8 mouse cellular contexts compared by ENCODE assay signal in the genomic region with DNA sequence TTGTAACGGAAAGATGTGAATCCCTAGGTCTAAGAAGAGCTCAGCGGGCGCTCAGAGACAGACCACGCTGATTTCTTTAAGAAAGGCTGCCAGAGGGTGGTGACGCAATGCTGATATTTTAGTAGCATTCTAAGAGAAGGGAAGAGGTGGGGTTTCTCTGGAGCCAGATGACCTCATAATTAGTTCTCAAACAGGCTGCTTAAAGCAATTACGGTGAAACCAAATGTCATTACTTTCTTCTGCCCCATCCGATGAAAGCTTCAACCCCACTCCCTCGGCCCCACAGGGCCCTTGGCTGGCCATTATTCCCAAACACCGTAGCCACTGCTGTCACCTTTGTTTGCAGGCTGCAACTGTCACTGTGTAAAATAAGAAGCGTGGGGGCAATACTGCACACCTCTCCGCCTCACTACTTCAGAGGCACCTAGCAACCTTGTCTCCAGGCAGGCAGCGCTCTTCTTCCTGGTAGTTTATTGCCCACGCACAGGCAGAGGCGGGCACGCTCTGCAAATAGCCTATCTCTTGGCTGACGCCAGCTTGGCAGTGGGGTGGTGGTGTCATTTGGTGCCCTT. TPM values are rescaled to one million over a fixed set of nuclear protein-coding genes. Genes with fewer than 3 reads are reported as not detected.
DNase-seq lines count a peak whose midpoint lies in the region; ATAC-seq lines count a peak whose summit lies in the region.

No protein-coding gene starts in this region.

- no peak overlapping the region for H3K9ac ChIP-seq in midbrain, embryonic 13.5 days (replicated peaks)

- peaks cover 9% of the 10 kb centered on the region for H3K4me1 ChIP-seq in midbrain, embryonic 13.5 days (replicated peaks)

- no peaks in the 10 kb centered on the region for H3K36me3 ChIP-seq in midbrain, embryonic 13.5 days

- H3K27ac ChIP-seq in midbrain, embryonic 13.5 days: no peak overlapping the region; the same call in 1 of the 2 replicates

- H3K4me2 ChIP-seq in midbrain, embryonic 13.5 days (replicated peaks): peak overlapping the region; percentile 21

- ATAC-seq in midbrain, embryonic 13.5 days: peak; percentile 57

- H3K27me3 ChIP-seq in midbrain, embryonic 13.5 days: no peaks in the 10 kb centered on the region

- no peaks in the 10 kb centered on the region for H3K9me3 ChIP-seq in midbrain, embryonic 13.5 days

- intact Hi-C loops in heart, postnatal 36 days (cut with DNase I): loop anchor here (2.0 kb wide), 1 partner anchor 53 kb away; no protein-coding TSS in a partner anchor

- H3K4me3 ChIP-seq in midbrain, embryonic 13.5 days (replicated peaks): no peak overlapping the region

- WGBS in midbrain, embryonic 13.5 days: 46% methylated on average over 16 of the region's 16 CpGs

- DNase-seq in adrenal gland, postnatal 25 days: peak; percentile 35
- DNase-seq in cerebellum, postnatal 10 days: peak; percentile 20 to 30
- DNase-seq in frontal cortex, postnatal 14 days (ENCODE audit: low spot score in 2 of 2): peak; percentile 45 to 73
- DNase-seq in heart, postnatal 36 days: peak; percentile 40 to 48
- DNase-seq in layer of hippocampus, postnatal 25 days (ENCODE audit: extremely low spot score in 1 of 2, low spot score in 1 of 2): peak; percentile 27 to 34
- DNase-seq in B cell, adult 2 months: no peak
- DNase-seq in spleen, postnatal 14 days (ENCODE audit: low spot score in 2 of 2): no peak

RNA-seq across cellular contexts. Expression of a gene that starts 50.6 kb away (rescaled TPM):
- 34.6 and 35.5 TPM in 2 replicates for total RNA-seq in adrenal gland, postnatal 25 days (2021)
- 1 to 10 TPM; 7.7 to 9.8 TPM for total RNA-seq in heart, postnatal 36 days (2021)
- 10 to 100 TPM; 11.2 to 14.6 TPM for total RNA-seq in layer of hippocampus, postnatal 25 days (2021)
- polyA plus RNA-seq in midbrain, embryonic 13.5 days (2015; fragmentation: Nextera tagmentation; extraction: Ambion mirVana): 24.6 and 27.4 TPM in 2 replicates

Comparison
In these comparisons a context has a peak if more than half of its experiments do, and no peak if none do; other contexts are left out.
1. DNase-seq: peak in adrenal gland, postnatal 25 days (single experiment), cerebellum, postnatal 10 days (2 of 2), frontal cortex, postnatal 14 days (2 of 2), heart, postnatal 36 days (2 of 2) and layer of hippocampus, postnatal 25 days (2 of 2); none in B cell, adult 2 months (0 of 2) and spleen, postnatal 14 days (0 of 2).